Mouse (Mus musculus): ENCODE data around the gene Deup1. TPM values are rescaled to one million over a fixed set of nuclear protein-coding genes. Genes with fewer than 3 reads are reported as not detected.
A peak's percentile ranks its signal among the peaks of the same experiment; 100 is the strongest.

The Deup1 gene
- polyA plus RNA-seq, 1 experiment from 2014 or later, result 0.21 TPM

GRCm38 (mm10) chr9:15534110-15534509 lies 93.6 kb downstream of the Deup1 start:
- 82% methylated on average over 2 of the region's 2 CpGs for WGBS
- H3K4me3 ChIP-seq (ENCODE audit: low read depth, low read length), result no peak overlapping the region
- ATAC-seq (ENCODE audit: insufficient number of reproducible peaks, low FRiP score, low TSS enrichment, low read depth) (no peak), DNase-seq (ENCODE audit: low spot score) (no peak)
- H3K27ac ChIP-seq (replicated peaks; ENCODE audit: low read depth, low read length), result no peak overlapping the region
- no peaks in the 10 kb centered on the region for H3K27me3 ChIP-seq (ENCODE audit: control insufficient read depth, insufficient read depth, low read length)
- H3K9me3 ChIP-seq (ENCODE audit: control insufficient read depth, low read length), result no peaks in the 10 kb centered on the region
- peaks cover 16% of the 10 kb centered on the region for H3K4me1 ChIP-seq (ENCODE audit: control insufficient read depth, insufficient read depth, low read length)
- no peak overlapping the region for H3K9ac ChIP-seq (ENCODE audit: low read length)
- H3K4me2 ChIP-seq (ENCODE audit: low read depth, severe bottlenecking), result no peak overlapping the region
- H3K36me3 ChIP-seq (ENCODE audit: control insufficient read depth, insufficient read depth, low read length), result no peaks in the 10 kb centered on the region

DNA sequence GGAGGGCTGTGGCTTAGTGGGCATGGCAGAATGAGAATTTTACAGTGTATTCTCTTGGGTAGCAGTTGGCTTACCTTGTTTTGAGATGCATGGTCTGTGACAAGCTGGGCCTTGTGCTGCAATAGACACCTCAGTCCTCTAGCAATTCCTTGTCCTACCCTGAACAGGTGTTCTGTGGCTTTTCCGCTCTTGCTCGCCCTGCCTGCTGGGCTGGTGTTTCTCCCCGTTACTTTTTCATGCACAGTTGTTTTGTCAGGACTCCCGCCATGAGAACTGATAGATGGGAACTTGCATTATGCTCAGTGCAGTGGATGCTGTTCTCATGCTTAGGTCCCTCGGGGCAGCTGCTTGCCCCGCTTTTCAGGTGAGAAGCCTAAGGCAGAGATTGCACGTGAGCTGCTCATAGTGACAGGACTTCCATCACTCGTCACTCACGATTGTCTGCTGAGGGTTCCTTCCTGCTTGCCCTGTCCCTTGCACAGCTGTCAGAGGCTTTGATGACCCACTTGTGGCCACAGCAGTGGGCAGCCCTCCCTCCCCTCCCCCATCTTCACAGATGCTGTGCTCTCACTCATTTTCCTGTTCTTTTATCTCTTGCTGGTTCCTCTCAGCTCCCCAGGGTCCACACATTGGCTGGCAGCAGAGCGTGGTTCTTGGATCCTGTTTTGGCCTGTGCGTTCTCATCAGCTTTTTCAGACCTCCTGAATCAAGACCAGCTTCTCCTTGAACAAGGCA lies 94.2 kb downstream of the Deup1 start:
- Histone ChIP-seq H3K9me3 (ENCODE audit: control insufficient read depth, low read length) (no peaks in the 10 kb centered on the region), H3K27ac (replicated peaks; ENCODE audit: low read depth, low read length) (no peak overlapping the region), H3K9ac (ENCODE audit: low read length) (no peak overlapping the region), H3K4me2 (ENCODE audit: low read depth, severe bottlenecking) (no peak overlapping the region), H3K27me3 (ENCODE audit: control insufficient read depth, insufficient read depth, low read length) (no peaks in the 10 kb centered on the region), H3K36me3 (ENCODE audit: control insufficient read depth, insufficient read depth, low read length) (no peaks in the 10 kb centered on the region), H3K4me1 (ENCODE audit: control insufficient read depth, insufficient read depth, low read length) (peaks cover 17% of the 10 kb centered on the region), H3K4me3 (ENCODE audit: low read depth, low read length) (no peak overlapping the region)
- WGBS, result 78% methylated on average over 11 of the region's 11 CpGs
- no peak for ATAC-seq (ENCODE audit: insufficient number of reproducible peaks, low FRiP score, low TSS enrichment, low read depth)
- DNase-seq (ENCODE audit: low spot score), result no peak

DNA sequence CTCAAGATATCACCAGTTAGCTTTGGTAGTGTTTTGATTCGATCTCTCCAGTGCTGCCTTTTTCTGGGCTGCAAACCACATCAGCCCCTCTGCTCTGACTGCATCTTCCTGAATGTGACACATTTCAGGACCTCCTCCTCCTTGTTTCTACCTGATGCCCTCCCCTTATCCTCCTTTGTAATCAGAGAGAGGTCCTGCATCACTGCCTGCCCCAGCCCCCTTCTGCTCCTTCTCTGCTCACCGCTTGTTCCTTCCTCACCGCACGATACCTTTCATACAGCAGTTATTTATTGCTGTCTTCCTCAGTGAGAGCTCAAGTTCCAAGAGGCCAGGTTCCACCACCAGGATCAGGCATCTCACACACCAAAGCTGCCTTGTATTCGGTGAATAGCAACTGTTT lies 96.5 kb downstream of the Deup1 start:
- H3K27me3 ChIP-seq (ENCODE audit: control insufficient read depth, insufficient read depth, low read length), result no peaks in the 10 kb centered on the region
- no peaks in the 10 kb centered on the region for H3K9me3 ChIP-seq (ENCODE audit: control insufficient read depth, low read length)
- no peak overlapping the region for H3K4me3 ChIP-seq (ENCODE audit: low read depth, low read length)
- H3K4me2 ChIP-seq (ENCODE audit: low read depth, severe bottlenecking), result no peak overlapping the region
- no peak overlapping the region for H3K27ac ChIP-seq (replicated peaks; ENCODE audit: low read depth, low read length)
- no peak for ATAC-seq (ENCODE audit: insufficient number of reproducible peaks, low FRiP score, low TSS enrichment, low read depth)
- H3K9ac ChIP-seq (ENCODE audit: low read length), result no peak overlapping the region
- peaks cover 17% of the 10 kb centered on the region for H3K4me1 ChIP-seq (ENCODE audit: control insufficient read depth, insufficient read depth, low read length)
- DNase-seq (ENCODE audit: low spot score), result no peak
- no peaks in the 10 kb centered on the region for H3K36me3 ChIP-seq (ENCODE audit: control insufficient read depth, insufficient read depth, low read length)
- WGBS, result 58% methylated on average over 5 of the region's 5 CpGs

GRCm38 (mm10) chr9:15529965-15530320 lies 97.8 kb downstream of the Deup1 start:
- no peak for DNase-seq (ENCODE audit: low spot score)
- no peaks in the 10 kb centered on the region for H3K27me3 ChIP-seq (ENCODE audit: control insufficient read depth, insufficient read depth, low read length)
- no peak overlapping the region for H3K4me3 ChIP-seq (ENCODE audit: low read depth, low read length)
- H3K36me3 ChIP-seq (ENCODE audit: control insufficient read depth, insufficient read depth, low read length), result no peaks in the 10 kb centered on the region
- peaks cover 17% of the 10 kb centered on the region for H3K4me1 ChIP-seq (ENCODE audit: control insufficient read depth, insufficient read depth, low read length)
- WGBS, result 89% methylated on average over 2 of the region's 2 CpGs
- H3K4me2 ChIP-seq (ENCODE audit: low read depth, severe bottlenecking), result no peak overlapping the region
- H3K9me3 ChIP-seq (ENCODE audit: control insufficient read depth, low read length), result no peaks in the 10 kb centered on the region
- H3K27ac ChIP-seq (replicated peaks; ENCODE audit: low read depth, low read length), result no peak overlapping the region
- no peak overlapping the region for H3K9ac ChIP-seq (ENCODE audit: low read length)
- ATAC-seq (ENCODE audit: insufficient number of reproducible peaks, low FRiP score, low TSS enrichment, low read depth), result no peak

GRCm38 (mm10) chr9:15529275-15529964 lies 98.3 kb downstream of the Deup1 start:
- ATAC-seq (ENCODE audit: insufficient number of reproducible peaks, low FRiP score, low TSS enrichment, low read depth), result 0 out of 2 replicates have a peak, but pooled peaks have one; percentile 13

DNA sequence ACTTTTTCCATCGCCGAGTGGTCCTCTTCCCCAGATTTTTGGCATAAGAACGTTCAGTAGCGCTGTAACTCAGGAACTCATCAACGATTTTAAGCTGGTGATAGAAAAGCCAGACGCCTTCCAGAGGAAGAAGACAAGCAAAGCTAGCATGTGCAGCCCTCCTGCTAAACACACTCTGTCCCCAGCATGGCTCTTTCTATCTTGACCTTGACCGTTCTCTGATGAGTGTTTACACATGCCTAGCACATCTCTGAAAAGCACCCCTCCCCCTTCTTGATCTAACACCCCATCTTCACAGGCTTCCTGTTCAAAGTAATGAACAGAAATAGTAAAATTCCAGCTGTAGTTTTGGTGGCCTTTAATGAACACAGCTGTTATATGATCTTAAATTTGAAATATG lies 99.4 kb downstream of the Deup1 start:
- no peak for DNase-seq (ENCODE audit: low spot score)
- no peak overlapping the region for H3K4me3 ChIP-seq (ENCODE audit: low read depth, low read length)

More at GRCm38 (mm10) chr9:15529275-15529964, 98.3 kb downstream of the Deup1 start:
- H3K36me3 ChIP-seq (ENCODE audit: control insufficient read depth, insufficient read depth, low read length), result no peaks in the 10 kb centered on the region
- H3K4me3 ChIP-seq (ENCODE audit: low read depth, low read length), result no peak overlapping the region
- peaks cover 13% of the 10 kb centered on the region for H3K4me1 ChIP-seq (ENCODE audit: control insufficient read depth, insufficient read depth, low read length)
- no peak overlapping the region for H3K9ac ChIP-seq (ENCODE audit: low read length)
- H3K4me2 ChIP-seq (ENCODE audit: low read depth, severe bottlenecking), result no peak overlapping the region
- DNase-seq (ENCODE audit: low spot score), result peak; percentile 38
- 71% methylated on average over 8 of the region's 8 CpGs for WGBS
- H3K9me3 ChIP-seq (ENCODE audit: control insufficient read depth, low read length), result no peaks in the 10 kb centered on the region
- H3K27me3 ChIP-seq (ENCODE audit: control insufficient read depth, insufficient read depth, low read length), result no peaks in the 10 kb centered on the region
- H3K27ac ChIP-seq (replicated peaks; ENCODE audit: low read depth, low read length), result no peak overlapping the region

GRCm38 (mm10) chr9:15527846-15528245 lies 99.9 kb downstream of the Deup1 start:
- Histone ChIP-seq H3K9ac (ENCODE audit: low read length) (no peak overlapping the region), H3K27me3 (ENCODE audit: control insufficient read depth, insufficient read depth, low read length) (no peaks in the 10 kb centered on the region), H3K4me3 (ENCODE audit: low read depth, low read length) (no peak overlapping the region), H3K4me2 (ENCODE audit: low read depth, severe bottlenecking) (no peak overlapping the region), H3K27ac (replicated peaks; ENCODE audit: low read depth, low read length) (no peak overlapping the region), H3K36me3 (ENCODE audit: control insufficient read depth, insufficient read depth, low read length) (no peaks in the 10 kb centered on the region), H3K4me1 (ENCODE audit: control insufficient read depth, insufficient read depth, low read length) (peaks cover 7% of the 10 kb centered on the region), H3K9me3 (ENCODE audit: control insufficient read depth, low read length) (no peaks in the 10 kb centered on the region)
- no peak for ATAC-seq (ENCODE audit: insufficient number of reproducible peaks, low FRiP score, low TSS enrichment, low read depth)
- 79% methylated on average over 6 of the region's 6 CpGs for WGBS
- no peak for DNase-seq (ENCODE audit: low spot score)

More for the DNA sequence above, 99.4 kb downstream of the Deup1 start:
- Histone ChIP-seq H3K4me2 (ENCODE audit: low read depth, severe bottlenecking) (no peak overlapping the region), H3K9me3 (ENCODE audit: control insufficient read depth, low read length) (no peaks in the 10 kb centered on the region), H3K27ac (replicated peaks; ENCODE audit: low read depth, low read length) (no peak overlapping the region), H3K4me1 (ENCODE audit: control insufficient read depth, insufficient read depth, low read length) (peaks cover 7% of the 10 kb centered on the region), H3K27me3 (ENCODE audit: control insufficient read depth, insufficient read depth, low read length) (no peaks in the 10 kb centered on the region), H3K36me3 (ENCODE audit: control insufficient read depth, insufficient read depth, low read length) (no peaks in the 10 kb centered on the region), H3K9ac (ENCODE audit: low read length) (no peak overlapping the region)
- ATAC-seq (ENCODE audit: insufficient number of reproducible peaks, low FRiP score, low TSS enrichment, low read depth), result no peak
- WGBS, result 88% methylated on average over 7 of the region's 7 CpGs

DNA sequence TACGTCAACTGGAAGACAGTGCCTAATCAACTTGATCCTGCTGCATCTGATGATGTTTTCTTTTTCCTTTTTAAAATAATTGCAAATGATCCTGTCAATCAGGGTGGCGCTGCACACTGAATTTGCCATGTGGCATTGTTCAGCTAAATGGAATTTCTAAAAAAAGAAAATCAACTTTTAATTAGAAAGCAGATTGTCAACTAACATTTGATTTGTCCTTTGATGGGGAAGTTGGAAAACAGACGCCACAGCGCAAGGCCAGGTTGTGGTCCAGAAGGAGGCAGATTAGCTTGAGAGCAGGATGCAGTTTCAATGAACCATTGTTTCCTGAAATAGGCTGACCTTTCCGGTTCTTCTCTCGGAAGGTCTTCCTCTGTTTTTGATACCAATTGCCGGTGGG lies 101.2 kb downstream of the Deup1 start:
- Histone ChIP-seq H3K27me3 (ENCODE audit: control insufficient read depth, insufficient read depth, low read length) (no peaks in the 10 kb centered on the region), H3K36me3 (ENCODE audit: control insufficient read depth, insufficient read depth, low read length) (no peaks in the 10 kb centered on the region), H3K9ac (ENCODE audit: low read length) (no peak overlapping the region), H3K9me3 (ENCODE audit: control insufficient read depth, low read length) (no peaks in the 10 kb centered on the region), H3K4me1 (ENCODE audit: control insufficient read depth, insufficient read depth, low read length) (peaks cover 7% of the 10 kb centered on the region), H3K27ac (replicated peaks; ENCODE audit: low read depth, low read length) (no peak overlapping the region), H3K4me2 (ENCODE audit: low read depth, severe bottlenecking) (no peak overlapping the region), H3K4me3 (ENCODE audit: low read depth, low read length) (no peak overlapping the region)
- WGBS, result 88% methylated on average over 7 of the region's 7 CpGs
- DNase-seq (ENCODE audit: low spot score), result no peak
- no peak for ATAC-seq (ENCODE audit: insufficient number of reproducible peaks, low FRiP score, low TSS enrichment, low read depth)
